Mouse (Mus musculus): ENCODE data around the gene Cyp4a12a. TPM values are rescaled to one million over a fixed set of nuclear protein-coding genes. Genes with fewer than 3 reads are reported as not detected.

Gene Cyp4a12a
- not detected in 2 replicates for polyA plus RNA-seq (2012; ENCODE audit: low replicate concordance)

DNA sequence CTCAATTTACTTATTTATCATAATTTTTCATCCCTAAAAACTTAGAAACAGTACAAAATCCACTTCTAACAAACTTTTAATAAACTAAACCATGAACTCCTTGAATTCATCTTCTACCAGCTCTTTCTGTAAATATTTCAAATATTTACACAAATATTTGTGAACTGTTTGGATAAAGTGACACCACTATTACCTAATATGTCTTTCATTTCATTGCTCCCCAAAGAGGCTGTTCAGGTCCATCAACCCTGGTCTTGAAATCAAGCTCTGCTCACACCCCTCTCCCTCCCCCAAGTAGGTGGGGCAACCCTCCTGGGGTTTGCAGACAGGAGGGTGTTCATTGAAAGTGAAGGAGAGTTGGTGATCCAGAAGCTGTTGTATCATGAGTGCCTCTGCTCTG, at the start of gene Cyp4a12a:
Gene Cyp4a12a (plus strand): TSS at position 301 of the 400 bp plus-strand sequence.

Other genes starting within 250 kb of the Cyp4a12a start
- 463 and 516 TPM in 2 replicates for gene Tal1, start 242.6 kb upstream of the Cyp4a12a start, polyA plus RNA-seq (2012; ENCODE audit: low replicate concordance)
- gene Pdzk1ip1, start 210.3 kb upstream of the Cyp4a12a start, polyA plus RNA-seq (2012; ENCODE audit: low replicate concordance), result 3.3 and 18.3 TPM in 2 replicates
- gene Cyp4x1, start 164.8 kb upstream of the Cyp4a12a start, polyA plus RNA-seq (2012; ENCODE audit: low replicate concordance), result not detected in 2 replicates
- not detected in 2 replicates for gene Cyp4a29, start 57.0 kb upstream of the Cyp4a12a start, polyA plus RNA-seq (2012; ENCODE audit: low replicate concordance)
- gene Cyp4a12b, start 112.6 kb downstream of the Cyp4a12a start, polyA plus RNA-seq (2012; ENCODE audit: low replicate concordance), result not detected in 2 replicates
- gene Cyp4a30b, start 153.6 kb downstream of the Cyp4a12a start, polyA plus RNA-seq (2012; ENCODE audit: low replicate concordance), result not detected in 2 replicates
- not detected in 2 replicates for gene Cyp4a14, start 197.1 kb downstream of the Cyp4a12a start, polyA plus RNA-seq (2012; ENCODE audit: low replicate concordance)
- gene Cyp4a10, start 219.2 kb downstream of the Cyp4a12a start, polyA plus RNA-seq (2012; ENCODE audit: low replicate concordance), result not detected in 2 replicates